Comparison of ENCODE assay signal across 8 mouse cellular contexts in the genomic region with DNA sequence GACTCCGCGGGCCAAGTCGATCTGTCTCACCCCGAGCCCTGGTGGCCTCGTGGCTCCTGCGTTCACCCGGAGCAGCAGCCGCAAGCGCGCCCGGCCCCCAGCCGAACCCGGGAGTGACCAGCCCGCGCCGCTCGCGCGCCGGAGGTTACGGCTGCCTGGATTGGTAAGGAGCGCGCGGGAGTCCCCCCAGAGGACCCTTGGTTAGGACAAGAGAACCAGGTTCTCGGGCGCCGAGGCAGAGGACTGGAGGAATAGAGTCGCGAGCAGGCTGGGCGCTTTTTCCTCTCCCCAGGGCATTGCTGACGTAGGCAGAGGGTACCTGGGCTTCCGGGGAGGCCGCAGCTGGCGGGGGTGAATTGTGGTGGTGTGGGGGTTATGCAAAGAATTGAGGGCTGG. TPM values are rescaled to one million over a fixed set of nuclear protein-coding genes. Genes with fewer than 3 reads are reported as not detected.
A peak's percentile ranks its signal among the peaks of the same experiment; 100 is the strongest.
DNase-seq lines count a peak whose midpoint lies in the region; ATAC-seq and TF ChIP-seq lines count a peak whose summit lies in the region.

No protein-coding gene starts in this region.

- peak overlapping the region; percentile 40; the same call in 1 of the 2 replicates for H3K27ac ChIP-seq in testis, adult 2 months (ENCODE audit: control insufficient read depth, insufficient read depth, low read depth, low read length)
- H3K27ac ChIP-seq in liver, embryonic 12.5 days = peak overlapping the region; percentile 93

- TF ChIP-seq CTCF in testis, adult 2 months (IDR thresholded peaks at IDR 0.05; ENCODE audit: control insufficient read depth, insufficient read depth, insufficient replicate concordance, low read depth, low read length) = no peak

- no peak for TF ChIP-seq POLR2A in testis, adult 2 months (IDR thresholded peaks at IDR 0.05; ENCODE audit: control insufficient read depth, low read depth, low read length)

- H3K36me3 ChIP-seq in testis, adult 2 months (ENCODE audit: control insufficient read depth, insufficient read depth, low read length) = no peaks in the 10 kb centered on the region
- peaks cover 43% of the 10 kb centered on the region for H3K36me3 ChIP-seq in liver, embryonic 12.5 days

- H3K4me3 ChIP-seq in testis, adult 2 months (ENCODE audit: control insufficient read depth, low read depth, low read length) = peak overlapping the region; percentile 90
- peak overlapping the region; percentile 98 for H3K4me3 ChIP-seq in liver, embryonic 12.5 days

- H3K27me3 ChIP-seq in testis, adult 2 months (ENCODE audit: control insufficient read depth, insufficient read depth, low read length) = no peaks in the 10 kb centered on the region
- H3K27me3 ChIP-seq in liver, embryonic 12.5 days (replicated peaks) = no peaks in the 10 kb centered on the region

- peak overlapping the region; percentile 98 for H3K9ac ChIP-seq in liver, embryonic 12.5 days

- peak; percentile 57 for DNase-seq in adrenal gland, postnatal 14 days
- DNase-seq in adrenal gland, postnatal 25 days = no peak
- no peak for DNase-seq in testis, postnatal 10 days (ENCODE audit: low spot score)
- peak; percentile 75 to 87 for DNase-seq in spleen, postnatal 4 days (ENCODE audit: low spot score in 2 of 2)
- no peak for DNase-seq in adrenal gland, postnatal 4 days (ENCODE audit: low spot score in 2 of 2)
- no peak for DNase-seq in layer of hippocampus, postnatal 25 days (ENCODE audit: extremely low spot score in 1 of 2, low spot score in 1 of 2)

- H3K4me1 ChIP-seq in testis, adult 2 months (ENCODE audit: control insufficient read depth, insufficient read depth, low read length) = peaks cover 30% of the 10 kb centered on the region
- H3K4me1 ChIP-seq in liver, embryonic 12.5 days = peaks cover 62% of the 10 kb centered on the region

- H3K9me3 ChIP-seq in liver, embryonic 12.5 days (replicated peaks) = no peaks in the 10 kb centered on the region

- WGBS in liver, embryonic 12.5 days (ENCODE audit: insufficient replicate concordance) = 0% methylated on average over 34 of the region's 34 CpGs

- ATAC-seq in liver, embryonic 12.5 days = peak; percentile 53

- peak overlapping the region; percentile 96 for H3K4me2 ChIP-seq in liver, embryonic 12.5 days

RNA-seq across cellular contexts. Expression of gene Cdt1, which starts 0.3 kb away (rescaled TPM):
- total RNA-seq in adrenal gland, postnatal 14 days (2021) = 15.5 and 15.8 TPM in 2 replicates
- total RNA-seq in adrenal gland, postnatal 25 days (2021) = 12.5 and 17.7 TPM in 2 replicates
- 4.5 and 5.0 TPM in 2 replicates for polyA plus RNA-seq in testis, adult 2 months (2012; rRNA removed)
- polyA plus RNA-seq in liver, embryonic 12.5 days (2016; fragmentation: Nextera tagmentation; extraction: Ambion mirVana) = 65.7 and 66.8 TPM in 2 replicates
- 10 to 100 TPM; 33.2 to 36.6 TPM for total RNA-seq in adrenal gland, postnatal 4 days (2021)
- 1 to 10 TPM; 1.1 to 1.6 TPM for total RNA-seq in layer of hippocampus, postnatal 25 days (2021)

RNA-seq across cellular contexts. Expression of gene Aprt, which starts 8.6 kb away (rescaled TPM):
- 71.3 and 74.9 TPM in 2 replicates for total RNA-seq in adrenal gland, postnatal 14 days (2021)
- 50.6 and 66.4 TPM in 2 replicates for total RNA-seq in adrenal gland, postnatal 25 days (2021)
- 267 and 294 TPM in 2 replicates for polyA plus RNA-seq in testis, adult 2 months (2012; rRNA removed)
- 226 and 253 TPM in 2 replicates for polyA plus RNA-seq in liver, embryonic 12.5 days (2016; fragmentation: Nextera tagmentation; extraction: Ambion mirVana)
- 10 to 100 TPM; 93.4 to 98.6 TPM for total RNA-seq in adrenal gland, postnatal 4 days (2021)
- total RNA-seq in layer of hippocampus, postnatal 25 days (2021) = 10 to 100 TPM; 62.5 to 69.6 TPM

RNA-seq across cellular contexts. Expression of gene Piezo1, which starts 17.0 kb away (rescaled TPM):
- 23.2 and 29.9 TPM in 2 replicates for total RNA-seq in adrenal gland, postnatal 14 days (2021)
- 18.3 and 20.1 TPM in 2 replicates for total RNA-seq in adrenal gland, postnatal 25 days (2021)
- polyA plus RNA-seq in testis, adult 2 months (2012; rRNA removed) = 6.8 and 9.1 TPM in 2 replicates
- 21.7 and 24.4 TPM in 2 replicates for polyA plus RNA-seq in liver, embryonic 12.5 days (2016; fragmentation: Nextera tagmentation; extraction: Ambion mirVana)
- total RNA-seq in adrenal gland, postnatal 4 days (2021) = 10 to 100 TPM; 49.0 to 52.1 TPM
- 1 to 10 TPM; 3.6 to 5.7 TPM for total RNA-seq in layer of hippocampus, postnatal 25 days (2021)

RNA-seq across cellular contexts. Expression of gene Galns, which starts 43.2 kb away (rescaled TPM):
- total RNA-seq in adrenal gland, postnatal 14 days (2021) = 5.4 and 7.5 TPM in 2 replicates
- total RNA-seq in adrenal gland, postnatal 25 days (2021) = 6.2 and 7.3 TPM in 2 replicates
- 5.9 TPM in 2 replicates for polyA plus RNA-seq in testis, adult 2 months (2012; rRNA removed)
- 4.6 TPM in 2 replicates for polyA plus RNA-seq in liver, embryonic 12.5 days (2016; fragmentation: Nextera tagmentation; extraction: Ambion mirVana)
- 10 to 100 TPM; 11.9 to 13.9 TPM for total RNA-seq in adrenal gland, postnatal 4 days (2021)
- total RNA-seq in layer of hippocampus, postnatal 25 days (2021) = 10 to 100 TPM; 11.2 TPM

RNA-seq across cellular contexts. Expression of gene Trappc2l, which starts 43.3 kb away (rescaled TPM):
- total RNA-seq in adrenal gland, postnatal 14 days (2021) = 47.6 and 52.6 TPM in 2 replicates
- total RNA-seq in adrenal gland, postnatal 25 days (2021) = 57.9 and 63.3 TPM in 2 replicates
- polyA plus RNA-seq in testis, adult 2 months (2012; rRNA removed) = 100 and 102 TPM in 2 replicates
- polyA plus RNA-seq in liver, embryonic 12.5 days (2016; fragmentation: Nextera tagmentation; extraction: Ambion mirVana) = 27.2 and 30.0 TPM in 2 replicates
- total RNA-seq in adrenal gland, postnatal 4 days (2021) = 10 to 100 TPM; 51.5 to 51.8 TPM
- 10 to 100 TPM; 75.2 to 87.6 TPM for total RNA-seq in layer of hippocampus, postnatal 25 days (2021)

Comparison
In these comparisons a context has a peak if more than half of its experiments do, and no peak if none do; other contexts are left out.
1. DNase-seq: peak in adrenal gland, postnatal 14 days (single experiment) and spleen, postnatal 4 days (2 of 2); none in adrenal gland, postnatal 25 days (single experiment), testis, postnatal 10 days (single experiment), adrenal gland, postnatal 4 days (0 of 2) and layer of hippocampus, postnatal 25 days (0 of 2).